Mouse (Mus musculus): ENCODE data around the gene Mrpl44. TPM values are rescaled to one million over a fixed set of nuclear protein-coding genes. Genes with fewer than 3 reads are reported as not detected.

Gene Mrpl44
- 49.6 and 55.7 TPM in 2 replicates for polyA plus RNA-seq (2021; fragmentation: Nextera tagmentation)
- long read RNA-seq, experiment 1, transcript Mrpl44-201 (4 exons, 1,424 nt) = major isoform, 73 of 80 reads
- long read RNA-seq, experiment 1, partial matches to known transcripts = 6 of 80 reads
- long read RNA-seq, experiment 1, other reads (novel, unspliced or antisense) = 1 of 80 reads
- long read RNA-seq, experiment 2, transcript Mrpl44-201 (4 exons, 1,424 nt) = major isoform, 133 of 136 reads
- long read RNA-seq, experiment 2, partial matches to known transcripts = 1 of 136 reads
- long read RNA-seq, experiment 2, other reads (novel, unspliced or antisense) = 2 of 136 reads

GRCm38 (mm10) chr1:79775927-79776458 lies at the start of gene Mrpl44, which contains the start of gene Wdfy1:
Gene Mrpl44, plus strand, starts transcription at chr1:79776018.
Gene Wdfy1, minus strand, starts transcription at chr1:79776143.

Other genes with a start within 250 kb of the Mrpl44 start
- gene Ap1s3, start 104.0 kb upstream of the Mrpl44 start, polyA plus RNA-seq (2021; fragmentation: Nextera tagmentation) = 0.51 and 0.75 TPM in 2 replicates
- gene Wdfy1, start 125 bp downstream of the Mrpl44 start, polyA plus RNA-seq (2021; fragmentation: Nextera tagmentation) = 8.9 and 32.8 TPM in 2 replicates
- gene Serpine2, start 85.2 kb downstream of the Mrpl44 start, polyA plus RNA-seq (2021; fragmentation: Nextera tagmentation) = 415 and 438 TPM in 2 replicates

All from layer of hippocampus, adult 6 months (tissue).